Mouse (Mus musculus) ES-Bruce4 (cell line): Measurements from ENCODE around the gene Hist1h2bn. TPM values are rescaled to one million over a fixed set of nuclear protein-coding genes. Genes with fewer than 3 reads are reported as not detected.
A peak's percentile ranks its signal among the peaks of the same experiment; 100 is the strongest.
"Not testable (repeated sequence)": the region's sequence is repeated elsewhere in the genome, so short reads cannot be mapped to it uniquely, and the experiment has no call there.

Source experiments
- H3K27ac ChIP-seq: 2 replicates; pipeline ENCODE4 v1.5.1; 2012; ENCODE audit warnings: low read length, inconsistent platforms; ENCODE audit not compliant: insufficient read depth
- H3K27me3 ChIP-seq: 2 replicates; pipeline ENCODE4 v1.6.1; 2012; ENCODE audit warnings: mild to moderate bottlenecking, low read length, inconsistent platforms; ENCODE audit not compliant: control insufficient read depth, poor library complexity, insufficient read depth, severe bottlenecking
- H3K36me3 ChIP-seq: 2 replicates; pipeline ENCODE4 v1.6.1; 2012; ENCODE audit warnings: inconsistent platforms, mild to moderate bottlenecking, low read length, moderate library complexity; ENCODE audit not compliant: control insufficient read depth, poor library complexity, insufficient read depth, severe bottlenecking
- H3K4me1 ChIP-seq: one replicate; pipeline ENCODE4 v1.8.1; 2011; ENCODE audit warnings: low read length; ENCODE audit not compliant: control insufficient read depth, insufficient read depth
- H3K4me3 ChIP-seq: 2 replicates; pipeline ENCODE4 v1.5.1; 2011; ENCODE audit warnings: low read depth, mild to moderate bottlenecking, low read length
- H3K9ac ChIP-seq: 2 replicates; pipeline ENCODE4 v1.6.1; 2012; ENCODE audit warnings: low read depth, mild to moderate bottlenecking, inconsistent platforms; ENCODE audit not compliant: poor library complexity, severe bottlenecking
- H3K9me3 ChIP-seq: replicated peaks from 2 replicates; pipeline ENCODE4 v1.6.1; 2012; ENCODE audit warnings: mild to moderate bottlenecking, low read length, inconsistent platforms; ENCODE audit not compliant: control insufficient read depth, poor library complexity, insufficient read depth, severe bottlenecking
- CTCF ChIP-seq: IDR thresholded peaks from one replicate; pipeline ENCODE4 v1.8.1; 2011; ENCODE audit warnings: low read depth, low read length
- EP300 ChIP-seq: IDR thresholded peaks from 2 replicates; pipeline ENCODE4 v1.6.1; 2011; ENCODE audit warnings: low read depth, low read length; ENCODE audit not compliant: insufficient read depth
- POLR2A ChIP-seq: IDR thresholded peaks from one replicate; pipeline ENCODE4 v1.8.1; 2011; ENCODE audit warnings: low read length; ENCODE audit not compliant: insufficient read depth
- polyA plus RNA-seq: library from polyadenylated mRNA; stranded (reverse); fragments of >200 nt; gene quantifications from 2 replicates; pipeline ENCODE4 v1.2.4, GENCODE M21; 2011; ENCODE audit warnings: low read depth; ENCODE audit not compliant: missing spikeins, insufficient read depth, insufficient read length

Gene Hist1h2bn
- polyA plus RNA-seq, 1 experiment: 20.7 TPM

- H3K27ac ChIP-seq: peak overlapping the region; percentile 98
- H3K4me1 ChIP-seq: no peaks in the 10 kb centered on the region
- peak overlapping the region; percentile 97 for H3K4me3 ChIP-seq
- no peaks in the 10 kb centered on the region for H3K36me3 ChIP-seq
- TF ChIP-seq POLR2A (peak; percentile 80), CTCF (no peak)
- no peaks in the 10 kb centered on the region for H3K27me3 ChIP-seq
- peak overlapping the region; percentile 98 for H3K9ac ChIP-seq
- no peaks in the 10 kb centered on the region for H3K9me3 ChIP-seq
Observed at GRCm38 (mm10) chr13:21718381-21719080, 35.4 kb upstream of the Hist1h2bn start.

GRCm38 (mm10) chr13:21721107-21721756, 32.7 kb upstream of the Hist1h2bn start:
- H3K4me1 ChIP-seq, H3K27me3 ChIP-seq, H3K36me3 ChIP-seq, H3K9me3 ChIP-seq: not testable (repeated sequence)
- Histone ChIP-seq H3K9ac (peak overlapping the region; percentile 72), H3K27ac (peak overlapping the region; percentile 84), H3K4me3 (peak overlapping the region; percentile 68)

GRCm38 (mm10) chr13:21721757-21722372, 32.1 kb upstream of the Hist1h2bn start, which contains the start of gene Hist1h2bm:
Gene Hist1h2bm (plus strand): TSS chr13:21722044.
- H3K9ac ChIP-seq: peak within 1 kb of the TSS; percentile 96
- H3K4me1 ChIP-seq, H3K27me3 ChIP-seq, H3K36me3 ChIP-seq, H3K9me3 ChIP-seq: not testable (repeated sequence)
- peak within 1 kb of the TSS; percentile 98 for H3K27ac ChIP-seq
- peak within 1 kb of the TSS; percentile 68 for H3K4me3 ChIP-seq
- TF ChIP-seq POLR2A: peak; percentile 96

GRCm38 (mm10) chr13:21722373-21722925, 31.5 kb upstream of the Hist1h2bn start:
- TF ChIP-seq CTCF (no peak), POLR2A (no peak), EP300 (no peak)
- no peaks in the 10 kb centered on the region for H3K36me3 ChIP-seq
- H3K9me3 ChIP-seq: no peaks in the 10 kb centered on the region
- peak overlapping the region; percentile 98 for H3K27ac ChIP-seq
- H3K27me3 ChIP-seq: no peaks in the 10 kb centered on the region
- H3K4me1 ChIP-seq: no peaks in the 10 kb centered on the region
- H3K9ac ChIP-seq: peak overlapping the region; percentile 96
- H3K4me3 ChIP-seq: peak overlapping the region; percentile 51

- H3K9ac ChIP-seq: peak overlapping the region; percentile 96
- H3K36me3 ChIP-seq: no peaks in the 10 kb centered on the region
- TF ChIP-seq CTCF (peak; percentile 11), EP300 (no peak), POLR2A (no peak)
- H3K27me3 ChIP-seq: no peaks in the 10 kb centered on the region
- H3K4me3 ChIP-seq: no peak overlapping the region
- peak overlapping the region; percentile 98 for H3K27ac ChIP-seq
- no peaks in the 10 kb centered on the region for H3K9me3 ChIP-seq
- H3K4me1 ChIP-seq: no peaks in the 10 kb centered on the region
Observed at GRCm38 (mm10) chr13:21722993-21723836, 30.7 kb upstream of the Hist1h2bn start.
